8 mouse cellular contexts compared by ENCODE assay signal in the genomic region with DNA sequence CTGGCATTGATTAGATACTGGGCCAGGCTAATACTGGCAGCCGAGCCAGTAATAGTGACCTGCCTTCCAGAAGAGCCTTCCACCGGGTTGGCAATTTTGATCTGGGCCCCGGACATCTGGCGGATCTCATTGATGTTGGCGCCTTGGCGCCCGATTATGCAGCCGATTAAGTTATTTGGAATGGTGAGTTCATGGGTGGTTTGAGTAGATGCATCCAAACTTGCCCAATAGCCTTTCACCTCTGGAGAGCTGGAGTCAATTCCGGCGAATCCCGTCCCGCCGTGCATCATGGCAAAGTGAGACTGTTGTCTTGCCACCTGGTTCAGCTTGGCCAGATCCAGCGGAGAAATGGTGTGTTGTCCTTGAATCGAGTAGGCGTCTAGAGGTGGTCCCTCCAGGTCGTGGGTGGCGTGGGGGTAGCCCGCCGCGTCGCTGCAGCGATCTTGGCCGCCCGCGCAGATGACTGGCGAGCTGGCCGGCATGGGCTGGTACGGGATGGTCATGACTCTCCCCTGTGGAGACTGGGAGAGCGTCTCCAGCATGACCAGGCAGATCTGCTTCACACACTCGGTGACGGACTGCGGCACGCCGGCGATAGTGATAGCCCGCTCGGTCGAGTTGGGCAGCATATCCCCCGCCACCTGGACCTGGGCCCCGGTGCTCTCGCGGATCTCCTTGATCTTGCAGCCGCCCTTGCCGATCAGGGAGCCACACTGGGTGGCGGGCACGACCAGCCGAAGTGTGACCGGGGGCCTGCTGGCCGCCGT. TPM values are rescaled to one million over a fixed set of nuclear protein-coding genes. Genes with fewer than 3 reads are reported as not detected.
A peak's percentile ranks its signal among the peaks of the same experiment; 100 is the strongest.
DNase-seq lines count a peak whose midpoint lies in the region; ATAC-seq and TF ChIP-seq lines count a peak whose summit lies in the region.

No protein-coding gene starts in this region.

- H3K27me3 ChIP-seq in heart, embryonic 16.5 days (ENCODE audit: control insufficient read depth, insufficient read depth, low read length), result no peaks in the 10 kb centered on the region
- H3K27me3 ChIP-seq in lung, embryonic 16.5 days (ENCODE audit: control insufficient read depth, insufficient read depth, low read depth, low read length), result no peaks in the 10 kb centered on the region

- H3K4me1 ChIP-seq in bone marrow, adult 2 months (ENCODE audit: control insufficient read depth, insufficient read depth, low read length), result peaks cover 1% of the 10 kb centered on the region; the same call in 1 of the 2 replicates
- peaks cover 23% of the 10 kb centered on the region for H3K4me1 ChIP-seq in heart, embryonic 16.5 days (ENCODE audit: control insufficient read depth, insufficient read depth, low read length)
- H3K4me1 ChIP-seq in lung, embryonic 16.5 days (replicated peaks; ENCODE audit: control insufficient read depth, insufficient read depth, low read length), result peaks cover 25% of the 10 kb centered on the region

- TF ChIP-seq POLR2A in bone marrow, adult 2 months (IDR thresholded peaks at IDR 0.05; ENCODE audit: borderline replicate concordance, control insufficient read depth, low read depth, low read length), result peak; percentile 34; the same call in 1 of the 2 replicates

- H3K4me2 ChIP-seq in heart, embryonic 16.5 days (ENCODE audit: low read depth, low read length), result peak overlapping the region; percentile 76
- peak overlapping the region; percentile 89 for H3K4me2 ChIP-seq in lung, embryonic 16.5 days (ENCODE audit: low read depth, low read length)

- H3K36me3 ChIP-seq in heart, embryonic 16.5 days (ENCODE audit: control insufficient read depth, insufficient read depth), result peaks cover 11% of the 10 kb centered on the region; the same call in 1 of the 2 replicates
- peaks cover 15% of the 10 kb centered on the region for H3K36me3 ChIP-seq in lung, embryonic 16.5 days (ENCODE audit: control insufficient read depth, insufficient read depth, low read length)

- under 1% methylated on average over 51 of the region's 51 CpGs for WGBS in bone marrow, adult 2 months
- WGBS in heart, embryonic 16.5 days, result 0% methylated on average over 51 of the region's 51 CpGs
- WGBS in lung, embryonic 16.5 days, result under 1% methylated on average over 51 of the region's 51 CpGs

- peak; percentile 74 for ATAC-seq in erythroid progenitor cell, adult 5-6 weeks (replicated peaks; ENCODE audit: low FRiP score, poor library complexity, severe bottlenecking)
- ATAC-seq in heart, embryonic 16.5 days (replicated peaks; ENCODE audit: extremely low read depth, insufficient read depth, low FRiP score), result no peak
- ATAC-seq in lung, embryonic 16.5 days (ENCODE audit: low read depth), result no peak; the same call in 1 of the 2 replicates

- peak overlapping the region; percentile 99 for H3K4me3 ChIP-seq in bone marrow, adult 2 months (replicated peaks; ENCODE audit: control insufficient read depth, low read depth, low read length)
- peak overlapping the region; percentile 65 for H3K4me3 ChIP-seq in heart, embryonic 16.5 days (ENCODE audit: low read length)
- H3K4me3 ChIP-seq in lung, embryonic 16.5 days (ENCODE audit: low read length), result peak overlapping the region; percentile 98

- peak; percentile 32 for DNase-seq in A20 (ENCODE audit: low read depth, low spot score)
- DNase-seq in layer of hippocampus, adult 18-20 months (ENCODE audit: low spot score in 2 of 2), result peak; percentile 10 to 35
- peak; percentile 38 for DNase-seq in ovary, adult 18-20 months (ENCODE audit: low spot score)
- peak; percentile 63 for DNase-seq in thymus, postnatal 4 days

- H3K27ac ChIP-seq in bone marrow, adult 2 months (ENCODE audit: control insufficient read depth, insufficient read depth, low read depth, low read length, poor library complexity), result peak overlapping the region; percentile 99
- H3K27ac ChIP-seq in heart, embryonic 16.5 days (ENCODE audit: low read length), result peak overlapping the region; percentile 100
- peak overlapping the region; percentile 100 for H3K27ac ChIP-seq in lung, embryonic 16.5 days (ENCODE audit: low read length)

- peak overlapping the region; percentile 93 for H3K9ac ChIP-seq in heart, embryonic 16.5 days (ENCODE audit: low read length)
- H3K9ac ChIP-seq in lung, embryonic 16.5 days (ENCODE audit: low read length), result peak overlapping the region; percentile 99

- no peaks in the 10 kb centered on the region for H3K9me3 ChIP-seq in heart, embryonic 16.5 days (replicated peaks; ENCODE audit: control insufficient read depth, low read length)
- no peaks in the 10 kb centered on the region for H3K9me3 ChIP-seq in lung, embryonic 16.5 days (ENCODE audit: control insufficient read depth, low read length)

- no peak for TF ChIP-seq CTCF in bone marrow, adult 2 months (IDR thresholded peaks at IDR 0.05; ENCODE audit: control insufficient read depth, insufficient read depth, low read length)

RNA-seq across cellular contexts. Expression of gene Pcbp1, which starts 1.1 kb away (rescaled TPM):
- 52.9 and 86.3 TPM in 2 replicates for polyA plus RNA-seq in bone marrow, adult 2 months (2011; ENCODE audit: insufficient read depth, insufficient read length, low replicate concordance, missing spikeins)
- total RNA-seq in erythroid progenitor cell, adult 5-6 weeks (2015; ENCODE audit: low replicate concordance), result 145 and 147 TPM in 2 replicates
- total RNA-seq in erythroid progenitor cell, adult 5-6 weeks (2017; ENCODE audit: low replicate concordance), result 58.4 and 67.4 TPM in 2 replicates
- 149 and 264 TPM in 2 replicates for polyA plus RNA-seq in heart, embryonic 16.5 days (2015; fragmentation: Nextera tagmentation; extraction: Ambion mirVana)
- 100 to 1,000 TPM; 197 to 204 TPM for total RNA-seq in layer of hippocampus, adult 18-20 months (2021)
- 168 and 192 TPM in 2 replicates for polyA plus RNA-seq in lung, embryonic 16.5 days (2015; fragmentation: Nextera tagmentation; extraction: Ambion mirVana)
